Mouse (Mus musculus) left cerebral cortex, postnatal 25 days (tissue): ENCODE results near the gene Mitd1. TPM values are rescaled to one million over a fixed set of nuclear protein-coding genes. Genes with fewer than 3 reads are reported as not detected.

Experiments
- DNase-seq, 2 experiments: peaks; one replicate each; pipeline ENCODE4 v3.0.0; 2022; ENCODE audit warnings: low spot score in 2 of 2, mixed read lengths in 1 of 2
- intact Hi-C: fragments of 180-260 bp; cut with DNase I; formaldehyde crosslinking; loops from one replicate; pipeline ENCODE4 v1.15.1; 2025
- total RNA-seq, 2 experiments: library from RNA; stranded (reverse); gene quantifications; 2 replicates each; pipeline ENCODE4 v1.2.3; 2021

The Mitd1 gene
- total RNA-seq, 2 experiments from 2014 or later = 11.2 to 12.2 TPM

DNA sequence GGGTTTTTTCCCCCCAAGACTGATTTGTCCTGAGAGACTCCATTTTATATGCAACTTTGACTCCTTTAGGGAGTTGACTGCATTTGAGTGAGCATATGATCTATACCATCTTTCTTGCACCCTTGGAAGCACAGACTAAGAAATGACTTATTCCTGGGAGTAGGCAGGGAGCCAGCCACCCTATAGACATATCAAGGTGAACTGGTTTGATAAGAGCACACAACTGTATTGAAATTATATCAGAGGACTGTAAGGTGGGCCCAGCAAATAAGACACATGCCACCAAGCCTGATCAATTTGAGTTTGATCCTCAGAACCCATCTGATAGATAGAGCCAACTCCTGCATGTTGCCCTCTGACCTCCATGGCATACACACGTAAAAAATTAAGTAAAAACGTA, 20.8 kb downstream of the Mitd1 start:
- DNase-seq = no peak
- intact Hi-C loops = no loop called here

DNA sequence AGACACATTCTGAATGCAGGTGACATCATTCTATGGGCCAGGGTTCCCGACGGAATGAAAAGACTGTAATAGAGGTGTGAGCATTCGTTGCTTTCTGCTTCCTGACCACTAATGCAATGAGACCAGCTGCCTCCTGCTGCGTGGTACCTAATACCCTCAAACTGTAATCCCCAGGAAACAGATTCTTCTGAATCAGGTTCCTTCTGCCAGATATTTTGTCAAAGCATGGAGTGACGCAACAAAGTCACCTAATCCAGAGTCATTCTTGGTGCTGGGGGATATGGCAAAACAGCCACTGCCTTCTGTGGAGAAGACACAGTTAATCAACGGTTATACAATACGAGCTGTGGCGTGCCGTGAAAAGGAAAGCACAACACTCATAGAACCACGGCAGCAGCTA, 21.6 kb downstream of the Mitd1 start:
- intact Hi-C loops = no loop called here
- DNase-seq = no peak

DNA sequence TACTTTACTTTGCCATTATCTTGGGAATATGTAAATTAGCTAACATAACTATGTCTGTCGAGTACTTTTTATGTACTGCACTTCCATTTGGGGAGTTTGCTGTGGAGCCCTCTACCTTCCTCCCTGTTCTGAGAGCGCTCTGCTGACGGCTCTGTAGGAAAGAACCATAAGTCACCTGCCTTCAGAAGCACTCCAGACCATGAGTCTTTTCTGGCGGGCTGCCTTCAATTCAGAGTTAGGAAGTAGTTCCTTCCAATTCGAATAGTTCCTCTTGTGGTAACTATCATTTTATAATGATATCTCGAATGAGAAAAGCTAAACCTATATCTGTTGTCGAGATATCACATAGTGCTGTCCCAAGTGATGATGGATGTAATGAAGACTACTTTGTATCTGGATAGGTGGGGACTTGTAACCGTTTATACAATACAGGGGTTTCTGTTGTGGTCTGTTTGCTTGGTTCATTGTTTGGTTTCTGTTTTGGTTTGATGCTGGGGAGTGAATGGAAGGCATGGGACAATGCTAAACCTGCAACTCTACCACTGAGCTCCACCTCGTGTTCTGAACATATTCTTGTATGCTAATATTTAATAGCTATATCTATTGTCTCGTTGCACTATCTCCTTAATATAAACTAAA, 22.4 kb downstream of the Mitd1 start:
- intact Hi-C loops = no loop called here
- DNase-seq = no peak

- intact Hi-C loops = no loop called here
- DNase-seq = peak in 1 of 2 experiments; percentile 35
These were observed 23.2 kb downstream of the Mitd1 start for GRCm38 (mm10) chr1:37867056-37867455.

GRCm38 (mm10) chr1:37866286-37866685, 23.9 kb downstream of the Mitd1 start, which contains the start of gene Tsga10:
Tsga10 (minus strand) TSS chr1:37866429.
- intact Hi-C loops = no loop called here
- DNase-seq = no peak

GRCm38 (mm10) chr1:37865401-37866215, 24.6 kb downstream of the Mitd1 start:
- peak in 1 of 2 experiments; percentile 13 for DNase-seq
- intact Hi-C loops = loop anchor here (2.0 kb wide), 1 partner anchor 187 kb away; no protein-coding TSS in a partner anchor

GRCm38 (mm10) chr1:37864511-37865400, 25.5 kb downstream of the Mitd1 start:
- intact Hi-C loops = loop anchor here (1.0 to 2.0 kb wide), 2 partner anchors 144 to 186 kb away; partner anchors contain the start of gene 2010300C02Rik

DNA sequence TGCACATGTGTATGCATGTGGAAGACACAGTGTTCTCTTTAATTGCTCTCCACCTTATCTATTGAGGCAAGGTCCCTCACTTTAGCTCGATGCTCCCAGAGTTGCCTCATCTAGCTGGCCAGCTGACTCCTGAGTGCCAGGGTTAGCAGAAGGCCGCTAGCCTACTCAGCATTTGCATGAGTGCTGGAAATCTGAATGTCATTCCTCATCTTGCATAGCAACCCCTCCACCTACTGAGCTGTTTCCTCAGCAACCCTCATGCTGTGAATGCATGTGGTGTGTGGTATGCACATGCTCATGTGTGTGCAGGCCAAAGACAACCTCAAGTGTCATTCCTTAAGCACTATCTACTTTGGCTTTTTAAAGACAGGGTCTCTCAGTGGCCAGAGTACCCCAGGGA, 39.5 kb downstream of the Mitd1 start:
- peak in 1 of 2 experiments; percentile 35 for DNase-seq
- intact Hi-C loops = no loop called here

More at GRCm38 (mm10) chr1:37864511-37865400, 25.5 kb downstream of the Mitd1 start:
- DNase-seq = peak; percentile 100

DNA sequence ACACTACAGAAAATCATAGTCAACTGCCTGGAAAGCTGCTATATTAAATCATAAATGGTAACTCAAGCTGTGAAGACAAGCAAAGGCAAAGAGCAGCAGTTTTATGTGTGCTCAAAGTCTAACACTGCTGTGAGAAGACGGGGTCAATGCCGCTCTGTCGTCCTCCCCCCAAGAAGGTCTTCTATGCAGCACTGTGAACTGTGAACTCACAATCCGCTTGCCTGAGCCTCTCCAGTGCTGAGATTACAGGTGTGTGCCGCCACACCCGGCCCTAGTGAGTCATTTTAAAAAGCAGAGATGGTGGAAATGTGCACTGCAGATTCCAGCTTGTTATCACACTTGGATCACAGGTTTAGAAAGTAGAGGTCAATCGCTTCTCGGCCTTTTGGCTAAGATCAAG, 43.3 kb downstream of the Mitd1 start:
- intact Hi-C loops = no loop called here
- no peak for DNase-seq

- intact Hi-C loops = no loop called here
- no peak for DNase-seq
These were observed 58.5 kb downstream of the Mitd1 start for GRCm38 (mm10) chr1:37831681-37832080.

Other genes with a start within 250 kb of the Mitd1 start
- gene 2010300C02Rik, start 170.3 kb downstream of the Mitd1 start, total RNA-seq = 100 to 1,000 TPM; 242 to 262 TPM
- 10 to 100 TPM; 19.7 to 24.6 TPM for gene Tsga10, start 24.0 kb downstream of the Mitd1 start, total RNA-seq
- 10 to 100 TPM in 1 of 2 experiments, 1 to 10 TPM in 1; 7.3 to 10.0 TPM for gene Lipt1, start 18.7 kb downstream of the Mitd1 start, total RNA-seq
- 100 to 1,000 TPM; 140 to 152 TPM for gene Mrpl30, start 66 bp upstream of the Mitd1 start, total RNA-seq
- not detected for gene Lyg2, start 26.1 kb upstream of the Mitd1 start, total RNA-seq
- not detected for gene Lyg1, start 67.3 kb upstream of the Mitd1 start, total RNA-seq
- 10 to 100 TPM; 55.9 to 63.2 TPM for gene Txndc9, start 107.5 kb upstream of the Mitd1 start, total RNA-seq
- 10 to 100 TPM; 40.0 to 40.2 TPM for gene Eif5b, start 107.6 kb upstream of the Mitd1 start, total RNA-seq
- 10 to 100 TPM; 29.3 to 36.7 TPM for gene Rev1, start 239.4 kb upstream of the Mitd1 start, total RNA-seq